Mouse (Mus musculus): ENCODE data around the gene Spo11.

GRCm38 (mm10) chr2:172971865-172972264, 5.6 kb upstream of the Spo11 start:
- TF ChIP-seq MYOD1 (IDR thresholded peaks at IDR 0.05; ENCODE audit: control insufficient read depth, insufficient read length, low read depth) (no peak), CTCF (IDR thresholded peaks at IDR 0.05; ENCODE audit: control insufficient read depth, insufficient read depth, insufficient read length) (no peak), MYOG (IDR thresholded peaks at IDR 0.05; ENCODE audit: control insufficient read depth, extremely low read depth, insufficient read length) (no peak)

Measured in C2C12 (cell line).